Mouse (Mus musculus) ES-E14 (cell line): ENCODE measurements around the gene Ift140.

Experiments
- MAFK ChIP-seq: IDR thresholded peaks from 2 replicates; pipeline ENCODE4 v1.6.1; 2014; ENCODE audit warnings: mild to moderate bottlenecking, low read depth, low read length, inconsistent platforms; ENCODE audit not compliant: insufficient read depth
- ZC3H11A ChIP-seq: IDR thresholded peaks from 2 replicates; pipeline ENCODE4 v1.6.1; 2012; ENCODE audit warnings: low read depth, mild to moderate bottlenecking, inconsistent platforms, low read length, borderline replicate concordance

DNA sequence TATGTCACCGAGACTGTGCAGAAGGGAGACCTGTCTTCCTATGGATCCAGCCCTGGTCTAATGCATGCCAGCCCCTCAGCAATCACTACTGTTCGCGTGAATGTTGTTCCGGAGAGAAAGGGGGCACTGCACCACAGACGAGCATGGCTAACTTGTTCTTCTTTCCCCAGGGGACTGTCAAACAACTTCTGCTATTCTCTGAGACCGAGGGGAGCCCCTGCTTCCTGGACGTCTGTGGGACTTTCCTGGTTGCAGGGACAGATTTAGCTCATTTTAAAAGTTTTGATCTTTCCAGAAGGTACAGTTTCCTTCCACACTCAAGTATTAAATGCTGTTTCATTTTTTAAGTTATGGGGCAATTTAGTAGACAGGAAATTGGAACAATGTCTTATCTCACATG, 29.0 kb downstream of the Ift140 start:
- no peak for TF ChIP-seq ZC3H11A
- no peak for TF ChIP-seq MAFK
